Mouse (Mus musculus) heart, postnatal 14 days (tissue): ENCODE data around the gene Pde11a. TPM values are rescaled to one million over a fixed set of nuclear protein-coding genes. Genes with fewer than 3 reads are reported as not detected.

ENCODE experiments used
- DNase-seq, 2 experiments: peaks; one replicate each; pipeline ENCODE4 v3.0.0; 2021 to 2022
- intact Hi-C: fragments of 180-260 bp; cut with DNase I; formaldehyde crosslinking; loops from one replicate; pipeline ENCODE4 v1.15.1; 2025
- total RNA-seq, 2 experiments: library from RNA; stranded (reverse); gene quantifications; 2 replicates each; pipeline ENCODE4 v1.2.3; 2021

The Pde11a gene
- total RNA-seq, 2 experiments from 2014 or later = 0.29 TPM

GRCm38 (mm10) chr2:76068155-76068554 lies 270.4 kb downstream of the Pde11a start:
- intact Hi-C loops = loop anchor here (2.0 kb wide), 1 partner anchor 83 kb away; no protein-coding TSS in a partner anchor
- DNase-seq = no peak

GRCm38 (mm10) chr2:76067144-76067543 lies 271.4 kb downstream of the Pde11a start:
- intact Hi-C loops = no loop called here
- DNase-seq = no peak

DNA sequence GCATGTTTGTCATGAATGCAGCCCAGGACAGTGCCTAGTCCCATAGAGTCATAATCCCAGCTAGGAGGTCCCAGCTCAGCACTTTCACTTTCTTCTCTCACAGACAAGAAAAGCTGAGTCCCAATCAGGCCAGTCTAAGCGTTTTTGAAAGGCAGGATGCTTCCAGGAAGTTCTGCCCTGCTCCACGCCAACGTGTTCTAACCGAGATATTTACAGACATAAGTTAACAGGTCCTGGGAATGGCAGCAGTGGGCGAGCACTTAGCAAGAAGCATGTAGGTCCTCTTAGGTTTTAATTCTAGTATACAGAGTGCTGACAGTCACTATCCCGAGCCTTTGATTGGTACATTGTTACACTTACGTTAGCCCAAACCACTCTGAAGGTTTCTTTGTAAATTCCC lies 273.3 kb downstream of the Pde11a start:
- DNase-seq = no peak
- intact Hi-C loops = no loop called here

DNA sequence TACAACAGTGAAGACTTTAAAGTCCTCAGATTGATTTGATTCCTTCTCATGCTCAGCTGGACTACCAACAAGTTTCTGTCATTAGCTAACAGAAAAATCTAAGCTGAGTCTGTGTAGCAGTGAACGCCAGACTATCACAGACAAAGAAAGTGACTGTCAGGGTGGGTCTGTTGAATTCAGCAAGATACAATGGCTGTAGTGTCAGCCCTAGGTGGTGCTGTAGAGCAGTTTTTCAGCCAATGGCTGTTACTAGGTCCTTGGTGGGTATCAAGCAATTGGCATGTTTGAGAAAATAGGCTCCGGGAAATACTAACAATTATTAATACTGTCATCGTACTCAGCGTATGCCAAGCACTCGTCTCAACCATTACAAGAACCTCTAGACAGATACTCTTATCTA lies 274.5 kb downstream of the Pde11a start:
- DNase-seq = peak; percentile 16 to 33
- intact Hi-C loops = no loop called here

DNA sequence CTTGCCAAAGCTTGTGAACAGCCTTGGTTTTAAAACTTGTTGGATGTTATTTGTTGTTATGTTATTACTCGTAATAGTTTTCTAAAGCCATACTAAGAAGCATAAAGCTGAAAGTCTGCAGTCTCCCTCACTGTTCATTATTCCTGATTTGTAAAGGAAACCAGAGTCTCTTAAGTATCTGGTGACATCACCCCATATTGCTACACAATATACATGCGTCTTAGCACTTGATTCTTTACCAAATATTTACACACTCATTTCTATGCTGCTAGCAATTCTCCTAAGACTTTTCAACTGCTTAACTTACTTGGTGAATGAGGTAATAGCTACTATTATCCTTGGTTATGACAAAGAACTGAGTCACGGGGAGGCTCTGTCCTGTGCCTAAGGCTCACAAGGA lies 278.4 kb downstream of the Pde11a start:
- DNase-seq = no peak
- intact Hi-C loops = no loop called here

DNA sequence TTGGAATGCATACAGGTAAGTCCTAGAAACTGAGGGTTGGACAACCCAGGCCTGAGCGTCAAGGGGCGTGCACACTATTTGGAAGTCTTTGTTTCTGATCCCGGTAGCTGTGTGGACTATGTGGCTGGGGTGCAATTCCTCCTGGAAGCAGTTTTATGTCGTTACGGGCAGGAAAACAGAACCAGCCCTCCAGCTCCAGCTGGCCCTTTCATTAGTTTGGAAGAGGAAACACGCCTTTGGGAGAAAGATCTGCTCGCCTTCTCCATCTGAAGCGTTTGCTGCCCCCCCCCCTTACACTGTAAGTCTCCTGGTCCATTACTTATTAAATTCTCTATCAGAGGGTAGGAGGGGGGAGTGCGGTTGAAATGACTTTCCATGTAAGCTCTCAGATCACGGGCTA lies 279.0 kb downstream of the Pde11a start:
- DNase-seq = no peak
- intact Hi-C loops = no loop called here

GRCm38 (mm10) chr2:76058661-76059467 lies 279.7 kb downstream of the Pde11a start:
- no peak for DNase-seq
- intact Hi-C loops = no loop called here

GRCm38 (mm10) chr2:76057555-76057954 lies 281.0 kb downstream of the Pde11a start:
- intact Hi-C loops = no loop called here

GRCm38 (mm10) chr2:76053748-76054331 lies 284.7 kb downstream of the Pde11a start:
- intact Hi-C loops = no loop called here
- DNase-seq = no peak

More at GRCm38 (mm10) chr2:76057555-76057954, 281.0 kb downstream of the Pde11a start:
- no peak for DNase-seq

- no peak for DNase-seq
- intact Hi-C loops = no loop called here
Measured at GRCm38 (mm10) chr2:76052897-76053505, 285.6 kb downstream of the Pde11a start.

DNA sequence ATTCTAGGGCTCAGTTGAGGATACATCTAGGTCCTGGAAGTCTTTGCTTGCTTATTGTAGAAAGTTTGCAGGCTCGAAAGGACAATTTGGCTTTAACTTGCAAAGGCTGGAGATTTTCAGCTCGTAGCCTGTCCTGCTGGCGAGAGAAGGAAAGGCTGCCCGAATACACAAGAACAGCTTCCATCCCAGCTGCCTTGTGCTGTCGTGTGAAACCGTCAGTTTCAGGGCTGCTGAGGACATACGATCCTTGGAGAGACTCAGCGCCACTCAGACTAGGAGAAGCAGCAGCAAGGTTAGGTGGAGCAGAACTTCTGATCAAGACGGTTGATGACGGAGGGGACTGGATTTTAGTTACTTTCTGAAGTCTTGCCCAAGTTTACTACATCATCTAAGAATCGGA lies 287.2 kb downstream of the Pde11a start:
- no peak for DNase-seq
- intact Hi-C loops = no loop called here

DNA sequence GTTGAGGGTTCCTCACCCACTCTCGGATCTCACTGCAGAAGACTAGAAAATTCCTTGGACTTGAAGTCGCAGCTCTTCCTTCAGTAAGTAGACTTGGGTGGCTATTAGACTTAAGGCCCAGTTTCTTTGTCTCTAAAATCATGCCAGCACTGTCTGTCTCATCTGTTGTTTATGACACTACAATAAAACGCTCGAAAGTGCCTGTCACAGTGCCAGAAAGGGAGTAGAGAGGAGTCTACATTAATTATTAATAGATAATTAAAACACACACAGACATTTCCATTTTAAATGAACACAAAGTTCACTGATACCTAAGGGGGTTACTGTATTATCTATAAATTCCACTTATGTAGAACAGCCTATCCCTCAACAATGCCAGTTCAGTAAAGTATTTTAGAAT lies 287.7 kb downstream of the Pde11a start:
- DNase-seq = no peak
- intact Hi-C loops = no loop called here

- DNase-seq = no peak
- intact Hi-C loops = no loop called here
Measured at GRCm38 (mm10) chr2:76050092-76050491, 288.5 kb downstream of the Pde11a start.

GRCm38 (mm10) chr2:76049529-76049928 lies 289.0 kb downstream of the Pde11a start:
- intact Hi-C loops = no loop called here
- no peak for DNase-seq

- no peak for DNase-seq
- intact Hi-C loops = no loop called here
Measured at GRCm38 (mm10) chr2:76047740-76048139, 290.8 kb downstream of the Pde11a start.

DNA sequence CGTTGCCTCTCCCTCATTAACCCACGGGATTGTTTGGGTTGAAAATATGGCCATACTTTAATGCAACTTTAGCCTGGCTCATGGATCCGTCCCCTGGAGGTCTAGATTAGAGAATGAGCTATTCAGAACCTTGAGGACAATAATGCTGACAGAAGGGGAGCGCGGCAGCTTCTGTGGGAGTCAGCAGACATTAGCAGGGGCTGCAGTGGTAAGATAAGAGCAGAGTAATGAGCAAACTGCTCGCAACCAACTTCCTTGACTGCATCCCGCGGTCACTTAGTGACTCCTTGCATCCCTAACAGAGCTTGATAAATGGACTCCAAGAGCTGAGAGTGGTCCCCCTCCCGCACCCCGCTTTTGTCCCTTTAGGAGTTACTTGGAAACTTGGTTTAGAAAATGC lies 296.4 kb downstream of the Pde11a start:
- intact Hi-C loops = no loop called here
- no peak for DNase-seq

DNA sequence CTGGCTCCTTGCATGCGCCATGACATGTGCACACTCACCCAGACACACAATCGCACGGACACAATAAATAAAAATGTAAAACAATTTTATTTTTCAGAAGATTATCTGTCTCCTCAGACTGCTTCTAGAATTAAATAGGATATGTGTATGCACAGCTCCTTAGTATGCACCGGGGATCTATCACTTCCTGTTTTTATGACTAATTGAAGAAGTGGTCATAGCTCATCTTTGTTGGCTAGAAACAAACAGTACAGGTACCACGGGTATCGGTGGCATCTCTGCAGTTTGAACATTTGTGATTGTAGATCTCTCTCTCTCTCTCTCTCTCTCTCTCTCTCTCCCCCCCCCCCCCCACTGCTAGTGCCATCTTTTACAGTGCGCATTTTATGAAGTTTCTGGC lies 298.5 kb downstream of the Pde11a start:
- intact Hi-C loops = no loop called here
- no peak for DNase-seq

DNA sequence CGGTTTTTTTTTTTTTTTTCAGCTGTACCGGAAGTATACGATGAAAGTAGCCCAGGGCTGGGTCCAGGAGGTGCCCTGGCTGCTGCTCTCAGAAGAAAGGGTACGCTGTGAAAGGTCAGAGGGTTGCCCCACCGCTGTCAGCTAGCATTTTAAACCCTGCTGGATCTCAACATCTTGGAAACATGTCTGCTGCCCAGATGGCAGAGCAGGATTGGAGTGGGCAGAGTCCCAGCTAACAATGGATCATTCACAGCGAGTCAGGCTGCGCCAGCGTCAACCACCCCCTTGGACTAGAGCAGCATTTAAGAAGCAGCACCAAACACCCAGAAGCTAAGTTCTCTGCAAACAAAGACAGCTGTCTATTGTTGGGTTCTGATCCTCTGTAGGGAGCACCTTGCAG lies 308.5 kb downstream of the Pde11a start:
- no peak for DNase-seq
- intact Hi-C loops = no loop called here

- peak; percentile 2 to 8 for DNase-seq
- intact Hi-C loops = no loop called here
Measured at GRCm38 (mm10) chr2:76029081-76029901, 309.3 kb downstream of the Pde11a start.

GRCm38 (mm10) chr2:76016890-76017289 lies 321.7 kb downstream of the Pde11a start:
- no peak for DNase-seq
- intact Hi-C loops = no loop called here

DNA sequence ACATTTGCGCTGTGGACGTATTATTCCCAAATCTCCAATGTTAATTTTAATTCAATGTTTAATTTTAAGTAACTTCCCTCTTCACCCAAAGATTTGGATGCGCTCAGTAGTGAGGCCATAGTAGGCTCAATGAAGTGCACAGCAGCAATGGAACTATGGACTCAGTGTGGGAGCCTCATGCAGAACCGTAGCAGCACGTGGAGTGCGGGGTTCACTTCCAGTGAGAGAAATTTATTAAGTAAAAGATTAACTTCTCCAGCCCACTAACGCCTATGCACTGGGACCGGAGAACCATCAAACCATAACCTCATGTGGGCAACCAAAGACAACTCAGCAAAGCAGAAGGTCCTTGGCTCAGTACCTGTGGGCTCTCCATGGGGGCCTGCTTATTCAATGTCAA lies 322.4 kb downstream of the Pde11a start:
- intact Hi-C loops = no loop called here
- DNase-seq = no peak
